Mouse (Mus musculus) E14TG2a.4 (cell line): Measurements from ENCODE around the gene Skap2.

ENCODE experiments used
- H3K27me3 ChIP-seq: 2 replicates; pipeline ENCODE4 v1.6.1; 2014; ENCODE audit warnings: low read length, control low read depth; ENCODE audit not compliant: insufficient read depth
- H3K36me3 ChIP-seq: 2 replicates; pipeline ENCODE4 v1.6.1; 2014; ENCODE audit warnings: low read length, control low read depth; ENCODE audit not compliant: insufficient read depth
- H3K4me1 ChIP-seq: replicated peaks from 2 replicates; pipeline ENCODE4 v1.6.1; 2014; ENCODE audit warnings: low read depth, low read length, control low read depth
- H3K4me3 ChIP-seq: replicated peaks from 2 replicates; pipeline ENCODE4 v1.5.1; 2014; ENCODE audit warnings: mild to moderate bottlenecking, low read length
- H3K9me3 ChIP-seq: 2 replicates; pipeline ENCODE4 v1.6.1; 2014; ENCODE audit warnings: low read length, control low read depth
- CTCF ChIP-seq: conservative IDR thresholded peaks from 2 replicates; pipeline ENCODE4 v1.5.1; 2014; ENCODE audit warnings: low read length
- NANOG ChIP-seq: IDR thresholded peaks from 2 replicates; pipeline ENCODE4 v1.6.1; 2014; ENCODE audit warnings: borderline replicate concordance, low read length, mixed read lengths
- POU5F1 ChIP-seq: IDR thresholded peaks from 2 replicates; pipeline ENCODE4 v1.6.1; 2014; ENCODE audit warnings: low read length, borderline replicate concordance

The Skap2 gene

GRCm38 (mm10) chr6:51889824-51890223 lies 122.5 kb downstream of the Skap2 start:
- no peak for TF ChIP-seq POU5F1
- TF ChIP-seq NANOG: no peak
- TF ChIP-seq CTCF: no peak
- Histone ChIP-seq H3K27me3 (no peaks in the 10 kb centered on the region), H3K4me1 (no peaks in the 10 kb centered on the region), H3K36me3 (no peaks in the 10 kb centered on the region), H3K4me3 (no peak overlapping the region), H3K9me3 (no peaks in the 10 kb centered on the region)

GRCm38 (mm10) chr6:51886902-51887431 lies 125.4 kb downstream of the Skap2 start:
- no peak overlapping the region for H3K4me3 ChIP-seq
- H3K36me3 ChIP-seq: no peaks in the 10 kb centered on the region
- TF ChIP-seq CTCF: no peak
- no peaks in the 10 kb centered on the region for H3K27me3 ChIP-seq
- H3K4me1 ChIP-seq: peaks cover 5% of the 10 kb centered on the region
- H3K9me3 ChIP-seq: no peaks in the 10 kb centered on the region

GRCm38 (mm10) chr6:51882880-51883274 lies 129.5 kb downstream of the Skap2 start:
- H3K36me3 ChIP-seq: peaks cover 11% of the 10 kb centered on the region
- no peaks in the 10 kb centered on the region for H3K27me3 ChIP-seq
- peaks cover 32% of the 10 kb centered on the region for H3K4me1 ChIP-seq
- no peak overlapping the region for H3K4me3 ChIP-seq
- H3K9me3 ChIP-seq: no peaks in the 10 kb centered on the region
- TF ChIP-seq POU5F1 (no peak), NANOG (no peak), CTCF (no peak)

- Histone ChIP-seq H3K27me3 (no peaks in the 10 kb centered on the region), H3K4me1 (peaks cover 36% of the 10 kb centered on the region), H3K36me3 (peaks cover 11% of the 10 kb centered on the region), H3K9me3 (no peaks in the 10 kb centered on the region), H3K4me3 (no peak overlapping the region)
- no peak for TF ChIP-seq NANOG
- no peak for TF ChIP-seq CTCF
- no peak for TF ChIP-seq POU5F1
These were observed 130.0 kb downstream of the Skap2 start for GRCm38 (mm10) chr6:51882266-51882879.

- H3K27me3 ChIP-seq: no peaks in the 10 kb centered on the region
- peak overlapping the region; percentile 58 for H3K4me3 ChIP-seq
- H3K9me3 ChIP-seq: no peaks in the 10 kb centered on the region
- peaks cover 46% of the 10 kb centered on the region for H3K4me1 ChIP-seq
- H3K36me3 ChIP-seq: peaks cover 11% of the 10 kb centered on the region
- TF ChIP-seq NANOG (no peak), POU5F1 (no peak), CTCF (no peak)
These were observed 131.0 kb downstream of the Skap2 start for GRCm38 (mm10) chr6:51881181-51881968.

GRCm38 (mm10) chr6:51880778-51881177 lies 131.6 kb downstream of the Skap2 start:
- Histone ChIP-seq H3K4me3 (peak overlapping the region; percentile 58), H3K27me3 (no peaks in the 10 kb centered on the region), H3K36me3 (peaks cover 11% of the 10 kb centered on the region), H3K4me1 (peaks cover 51% of the 10 kb centered on the region), H3K9me3 (no peaks in the 10 kb centered on the region)
- no peak for TF ChIP-seq NANOG
- no peak for TF ChIP-seq CTCF
- TF ChIP-seq POU5F1: no peak

GRCm38 (mm10) chr6:51878551-51878950 lies 133.8 kb downstream of the Skap2 start:
- no peak for TF ChIP-seq POU5F1
- TF ChIP-seq NANOG: no peak
- no peak for TF ChIP-seq CTCF
- H3K27me3 ChIP-seq: no peaks in the 10 kb centered on the region
- H3K36me3 ChIP-seq: peaks cover 11% of the 10 kb centered on the region
- H3K4me3 ChIP-seq: no peak overlapping the region
- H3K4me1 ChIP-seq: peaks cover 57% of the 10 kb centered on the region
- no peaks in the 10 kb centered on the region for H3K9me3 ChIP-seq

- H3K27me3 ChIP-seq: no peaks in the 10 kb centered on the region
- H3K4me1 ChIP-seq: peaks cover 55% of the 10 kb centered on the region
- no peaks in the 10 kb centered on the region for H3K9me3 ChIP-seq
- TF ChIP-seq POU5F1 (no peak), NANOG (no peak), CTCF (no peak)
- peak overlapping the region; percentile 32; the same call in 1 of the 2 replicates for H3K4me3 ChIP-seq
- peaks cover 11% of the 10 kb centered on the region for H3K36me3 ChIP-seq
These were observed 135.4 kb downstream of the Skap2 start for GRCm38 (mm10) chr6:51876841-51877553.
